Mouse (Mus musculus): ENCODE data around the gene Sdhaf1.

GRCm38 (mm10) chr7:30339432-30340109 is 15.9 kb upstream of the Sdhaf1 start:
- TF ChIP-seq CTCF (IDR thresholded peaks at IDR 0.05) = no peak
- TF ChIP-seq EP300 (IDR thresholded peaks at IDR 0.05) = no peak
